Mouse (Mus musculus) gastrocnemius, adult 2 months (tissue): Measurements from ENCODE around the gene Rangrf. TPM values are rescaled to one million over a fixed set of nuclear protein-coding genes. Genes with fewer than 3 reads are reported as not detected.
"Not testable (repeated sequence)": the region's sequence is repeated elsewhere in the genome, so short reads cannot be mapped to it uniquely, and the experiment has no call there.

ENCODE experiments used
- DNase-seq: peaks from one replicate; pipeline ENCODE4 v3.0.0; 2022
- H3K27ac ChIP-seq: fragments of 200-600 bp; 2 replicates; pipeline ENCODE4 v1.8.1; 2022; ENCODE audit warnings: mild to moderate bottlenecking
- H3K4me3 ChIP-seq: fragments of 200-600 bp; 2 replicates; pipeline ENCODE4 v1.8.1; 2022; ENCODE audit warnings: mild to moderate bottlenecking, moderate library complexity
- CTCF ChIP-seq: fragments of 200-600 bp; IDR thresholded peaks from 2 replicates; pipeline ENCODE4 v1.8.1; 2022; ENCODE audit warnings: antibody characterized with exemption, mild to moderate bottlenecking, moderate library complexity
- intact Hi-C: fragments of 180-260 bp; cut with DNase I; formaldehyde crosslinking; loops from one replicate; pipeline ENCODE4 v1.15.1; 2025
- long read RNA-seq, 2 experiments: library from polyadenylated mRNA; stranded (forward); transcript quantifications; one replicate each; pipeline ENCODE4 v2.0.0; 2021
- total RNA-seq, 2 experiments: library from RNA; stranded (reverse); gene quantifications; 2 replicates each; pipeline ENCODE4 v1.2.3; 2021

Gene Rangrf
- 10 to 100 TPM; 55.4 to 71.1 TPM for total RNA-seq
- long read RNA-seq, experiment 1, transcript Rangrf-201 (5 exons, 820 nt) = major isoform, 21 of 22 reads
- long read RNA-seq, experiment 1, partial matches to known transcripts = 0 of 22 reads
- long read RNA-seq, experiment 1, other reads (novel, unspliced or antisense) = 1 of 22 reads
- long read RNA-seq, experiment 2, transcript Rangrf-201 (5 exons, 820 nt) = major isoform, 32 of 40 reads
- long read RNA-seq, experiment 2, partial matches to known transcripts = 0 of 40 reads
- long read RNA-seq, experiment 2, other reads (novel, unspliced or antisense) = 7 of 40 reads

GRCm38 (mm10) chr11:68975085-68975484, at the start of gene Rangrf:
Gene Rangrf (minus strand): TSS chr11:68975185.
- no peak for TF ChIP-seq CTCF
- H3K27ac ChIP-seq = peak within 1 kb of the TSS; percentile 86
- intact Hi-C loops = no loop called here
- H3K4me3 ChIP-seq = peak within 1 kb of the TSS; percentile 81
- no peak for DNase-seq

DNA sequence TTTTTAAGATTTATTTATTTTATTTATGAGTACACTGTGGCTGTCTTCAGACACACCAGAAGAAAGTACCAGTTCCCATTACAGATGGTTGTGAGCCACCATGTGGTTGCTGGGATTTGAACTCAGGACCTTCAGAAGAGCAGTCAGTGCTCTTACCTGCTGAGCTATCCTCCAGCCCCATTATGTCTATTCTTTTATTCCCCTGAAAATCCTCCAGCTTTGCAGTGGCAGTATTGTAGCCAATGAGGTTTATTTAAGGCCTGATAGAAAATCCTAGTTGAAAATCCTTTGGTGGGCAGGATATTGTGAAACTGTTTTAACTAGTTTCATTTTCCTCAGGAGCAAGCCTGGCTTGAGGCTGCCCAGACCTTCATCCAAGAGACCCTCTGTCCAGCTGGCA, 45.7 kb upstream of the Rangrf start:
- no peak for TF ChIP-seq CTCF
- no peak for DNase-seq
- Histone ChIP-seq H3K4me3 (no peak overlapping the region), H3K27ac (no peak overlapping the region)
- intact Hi-C loops = no loop called here

GRCm38 (mm10) chr11:69016755-69017154, 41.8 kb upstream of the Rangrf start:
- DNase-seq = no peak
- Histone ChIP-seq H3K4me3 (peak overlapping the region; percentile 73), H3K27ac (peak overlapping the region; percentile 95; the same call in 1 of the 2 replicates)
- TF ChIP-seq CTCF = no peak
- intact Hi-C loops = no loop called here

DNA sequence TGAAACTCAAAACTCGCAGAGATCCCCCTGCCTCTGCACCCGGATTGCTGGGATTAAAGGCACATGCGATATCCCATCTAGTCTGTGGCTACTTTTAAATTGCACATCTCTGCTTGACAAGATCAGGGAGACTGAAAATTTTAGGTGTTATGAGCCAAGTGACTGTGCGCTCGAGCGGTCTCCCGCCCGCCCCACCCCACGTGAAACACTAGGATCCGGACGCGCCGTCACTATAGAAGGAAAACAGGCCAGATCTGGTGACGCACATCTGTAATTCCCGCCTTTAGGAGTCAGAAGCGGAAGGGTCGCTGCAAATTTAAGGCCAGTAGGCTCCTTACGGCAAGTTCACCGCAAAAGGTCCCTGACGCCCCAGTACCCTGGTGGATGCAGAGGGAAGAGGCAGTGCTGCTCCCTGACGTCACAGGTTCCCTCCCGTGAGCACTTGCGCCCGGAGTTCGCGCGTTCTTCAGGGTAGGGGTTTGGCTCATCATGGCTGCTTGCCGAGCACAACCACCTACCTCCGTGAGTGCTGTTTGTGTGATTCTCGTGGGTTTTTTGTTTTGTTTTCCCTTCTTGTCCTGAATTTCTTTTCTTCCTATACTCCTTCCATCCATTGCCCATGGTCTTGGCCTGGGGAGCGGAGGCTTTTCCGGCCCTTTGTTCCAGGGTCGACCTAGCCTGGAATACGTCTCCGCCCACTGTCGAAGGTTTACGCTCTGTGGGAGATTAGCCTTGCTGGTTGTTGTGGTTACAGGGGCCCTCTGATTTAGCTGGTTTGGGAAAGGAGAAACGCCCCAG, 40.9 kb upstream of the Rangrf start, which contains the start of gene Ctc1:
TSS of gene Ctc1 (plus strand) at position 268 of the 798 bp plus-strand sequence.
- peak; percentile 71 for TF ChIP-seq CTCF
- H3K4me3 ChIP-seq = peak within 1 kb of the TSS; percentile 73
- intact Hi-C loops = no loop called here
- peak within 1 kb of the TSS; percentile 95 for H3K27ac ChIP-seq
- peak; percentile 92 for DNase-seq

GRCm38 (mm10) chr11:69012071-69012601, 37.2 kb upstream of the Rangrf start:
- Histone ChIP-seq H3K4me3 (peak overlapping the region; percentile 87), H3K27ac (peak overlapping the region; percentile 95)
- TF ChIP-seq CTCF = no peak
- intact Hi-C loops = no loop called here
- DNase-seq = peak; percentile 92

DNA sequence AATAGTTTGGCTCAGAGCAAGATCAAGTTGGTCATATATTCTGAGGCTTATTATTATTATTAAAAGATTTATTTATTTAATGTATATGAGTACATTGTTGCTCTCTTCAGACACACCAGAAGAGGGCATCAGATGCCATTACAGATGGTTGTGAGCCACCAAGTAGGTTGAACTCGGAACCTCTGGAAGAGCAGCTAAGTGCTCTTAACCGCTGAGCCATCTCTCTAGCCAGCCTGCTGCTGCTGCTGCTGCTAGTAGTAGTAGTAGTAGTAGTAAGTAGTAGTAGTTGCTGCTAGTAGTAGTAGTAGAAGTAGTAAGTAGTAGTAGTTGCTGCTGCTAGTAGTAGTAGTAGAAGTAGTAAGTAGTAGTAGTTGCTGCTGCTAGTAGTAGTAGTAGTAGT, 36.5 kb upstream of the Rangrf start:
- intact Hi-C loops, DNase-seq: not testable (repeated sequence)
- peak; percentile 26; the same call in 1 of the 2 replicates for TF ChIP-seq CTCF
- peak overlapping the region; percentile 95 for H3K27ac ChIP-seq
- H3K4me3 ChIP-seq = peak overlapping the region; percentile 87

- DNase-seq = no peak
- no peak for TF ChIP-seq CTCF
- Histone ChIP-seq H3K4me3 (peak overlapping the region; percentile 87), H3K27ac (peak overlapping the region; percentile 28; the same call in 1 of the 2 replicates)
- intact Hi-C loops = no loop called here
These were observed 35.7 kb upstream of the Rangrf start for GRCm38 (mm10) chr11:69010400-69011323.

GRCm38 (mm10) chr11:69009508-69009907, 34.5 kb upstream of the Rangrf start:
- Histone ChIP-seq H3K4me3 (no peak overlapping the region), H3K27ac (no peak overlapping the region)
- no peak for DNase-seq
- TF ChIP-seq CTCF = no peak
- intact Hi-C loops = no loop called here

GRCm38 (mm10) chr11:69008182-69009121, 33.5 kb upstream of the Rangrf start, which contains the start of gene Pfas:
Gene Pfas (minus strand): TSS chr11:69008460.
- TF ChIP-seq CTCF = no peak
- Histone ChIP-seq H3K4me3 (peak within 1 kb of the TSS; percentile 73), H3K27ac (peak within 1 kb of the TSS; percentile 70)
- intact Hi-C loops = no loop called here
- DNase-seq = peak; percentile 87

- H3K4me3 ChIP-seq, intact Hi-C loops: not testable (repeated sequence)
These were observed 31.6 kb upstream of the Rangrf start for GRCm38 (mm10) chr11:69006575-69006974.

DNA sequence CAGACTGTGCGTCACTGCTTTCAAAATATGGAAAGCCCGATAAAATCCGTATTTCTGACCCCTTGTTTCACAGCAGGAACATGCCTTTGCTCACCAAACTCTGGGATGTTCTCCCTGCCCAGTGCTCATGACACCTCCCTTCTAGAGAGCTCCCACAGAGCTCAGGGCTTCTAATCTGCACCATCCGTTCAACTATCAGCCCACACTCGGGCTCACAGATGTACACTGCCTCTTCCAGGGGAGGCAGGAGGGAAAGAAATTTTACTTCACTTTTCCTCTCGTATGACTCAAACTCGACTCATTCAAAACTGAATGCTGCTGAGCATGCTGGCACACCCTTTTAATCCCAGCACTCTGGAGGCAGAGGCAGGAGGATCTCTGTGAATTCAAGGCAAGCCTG, 30.2 kb upstream of the Rangrf start:
- Histone ChIP-seq H3K27ac (no peak overlapping the region), H3K4me3 (no peak overlapping the region)
- TF ChIP-seq CTCF = no peak
- DNase-seq = no peak
- intact Hi-C loops = no loop called here

More at GRCm38 (mm10) chr11:69006575-69006974, 31.6 kb upstream of the Rangrf start:
- not testable (repeated sequence) for H3K27ac ChIP-seq, DNase-seq
